Mouse (Mus musculus) adipocyte (in vitro differentiated cells): Measurements from ENCODE around the gene Shisal2a.
A peak's percentile ranks its signal among the peaks of the same experiment; 100 is the strongest.

Experiments used
- DNase-seq: peaks from one replicate; pipeline ENCODE4 v3.0.0-alpha.2; 2016; ENCODE audit warnings: low spot score

Gene Shisal2a

DNA sequence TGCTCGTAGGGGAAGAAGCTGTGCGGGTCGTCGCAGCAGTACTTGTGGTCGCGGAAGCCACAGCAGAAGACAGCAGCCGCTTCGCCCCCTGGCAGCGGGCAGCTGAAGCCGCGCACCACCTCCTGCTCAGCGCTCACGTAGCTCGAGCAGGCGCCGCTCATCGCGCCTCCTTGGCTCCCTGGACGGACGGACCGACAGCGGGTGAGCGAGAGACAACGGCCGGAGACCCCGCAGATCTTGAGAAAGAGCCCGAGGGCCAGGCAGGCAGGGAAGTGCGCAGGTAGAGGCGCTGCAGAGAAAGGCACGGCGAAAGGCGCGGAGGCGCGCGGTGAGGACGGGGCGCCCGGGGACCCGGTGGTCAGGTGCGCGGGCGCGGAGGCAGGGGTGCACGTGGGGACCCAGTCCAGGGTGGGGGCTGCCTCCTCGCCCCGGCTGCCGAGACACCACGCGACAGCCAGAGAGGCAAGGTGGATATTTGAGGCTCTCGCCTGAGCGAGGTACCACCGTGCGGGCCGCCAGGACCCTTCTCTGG, at the start of gene Shisal2a:
TSS of gene Shisal2a (minus strand) at position 167 of the 532 bp plus-strand sequence.
- no peak for DNase-seq

DNA sequence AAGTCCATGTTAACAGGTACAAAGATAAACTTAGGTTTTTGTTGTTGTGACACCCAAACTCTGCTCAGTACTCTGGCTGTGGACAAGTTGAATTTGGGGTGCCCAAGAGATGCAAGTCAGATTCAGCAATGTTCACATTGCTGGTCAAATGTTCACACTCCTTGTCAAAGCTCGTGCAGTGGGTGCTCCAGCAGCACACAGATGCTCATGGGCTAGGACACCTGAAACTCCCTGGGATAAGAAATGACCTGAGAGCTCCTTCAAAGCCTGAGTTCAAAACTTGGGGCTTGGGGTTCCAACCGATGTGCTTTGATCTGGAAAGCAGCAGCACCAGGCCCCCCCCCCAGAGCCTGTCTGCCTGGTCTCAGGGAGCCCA, 48.4 kb upstream of the Shisal2a start:
- DNase-seq: no peak

DNA sequence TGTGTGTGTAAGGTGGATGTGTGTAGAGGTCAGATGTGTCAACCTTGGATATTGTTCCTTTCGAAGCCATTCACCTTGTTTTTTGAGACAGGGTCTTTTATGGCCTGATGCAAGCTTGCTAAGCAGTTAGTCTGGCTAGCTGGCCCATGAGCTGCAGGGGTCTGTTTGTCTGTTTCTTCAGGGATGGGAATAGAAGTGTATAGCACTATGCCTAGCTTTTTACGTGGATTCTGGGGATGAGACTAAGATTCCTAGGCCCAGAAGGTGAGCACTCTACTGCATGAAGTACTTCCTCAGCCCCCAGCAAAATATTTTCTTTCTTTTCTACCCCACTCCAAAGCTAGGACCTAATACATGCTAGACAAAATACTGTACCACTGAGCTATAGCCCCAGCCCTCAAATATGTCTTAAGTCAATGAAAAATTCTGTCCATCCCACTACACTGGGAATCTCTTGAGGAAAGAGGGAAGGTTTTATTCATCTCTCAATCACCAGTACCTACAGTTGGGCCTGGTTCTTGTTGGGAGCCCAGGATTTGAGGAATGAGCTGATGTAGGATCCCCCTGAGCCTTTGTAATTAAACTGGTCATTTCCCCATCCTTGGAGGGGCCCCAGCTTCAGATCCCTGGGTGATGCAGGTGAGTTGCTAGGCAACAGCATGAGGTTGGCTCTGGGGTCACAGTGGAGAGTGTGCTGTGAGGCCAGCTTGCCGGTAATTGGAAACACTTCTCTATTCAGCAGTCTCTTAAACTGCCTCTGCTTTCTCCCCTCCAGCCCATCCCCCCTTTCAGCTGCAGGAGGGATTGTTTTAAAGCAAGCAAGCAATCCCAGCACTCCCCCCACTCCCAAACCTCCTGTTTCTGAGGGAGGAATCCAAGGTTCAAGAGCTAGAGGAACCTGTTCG, 47.8 kb upstream of the Shisal2a start:
- DNase-seq: no peak

DNA sequence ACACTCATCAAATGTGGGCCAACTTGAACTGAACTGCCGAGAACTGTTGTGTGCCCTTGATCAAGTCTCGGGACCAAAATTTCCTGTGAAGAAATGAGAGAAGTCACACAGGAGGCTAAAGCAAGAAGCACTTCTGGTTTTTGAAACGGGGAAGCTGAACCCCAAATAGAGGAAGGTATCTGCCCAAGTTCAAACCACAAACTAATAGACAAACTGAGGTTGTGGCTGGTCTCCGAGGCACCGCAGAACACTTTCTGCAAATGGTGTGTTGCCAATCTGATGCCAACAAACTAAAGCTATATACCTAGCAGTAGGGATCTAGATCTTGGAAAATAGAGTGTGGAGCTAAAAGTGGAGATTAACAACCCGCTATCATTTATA, 45.2 kb upstream of the Shisal2a start:
- DNase-seq: no peak

DNA sequence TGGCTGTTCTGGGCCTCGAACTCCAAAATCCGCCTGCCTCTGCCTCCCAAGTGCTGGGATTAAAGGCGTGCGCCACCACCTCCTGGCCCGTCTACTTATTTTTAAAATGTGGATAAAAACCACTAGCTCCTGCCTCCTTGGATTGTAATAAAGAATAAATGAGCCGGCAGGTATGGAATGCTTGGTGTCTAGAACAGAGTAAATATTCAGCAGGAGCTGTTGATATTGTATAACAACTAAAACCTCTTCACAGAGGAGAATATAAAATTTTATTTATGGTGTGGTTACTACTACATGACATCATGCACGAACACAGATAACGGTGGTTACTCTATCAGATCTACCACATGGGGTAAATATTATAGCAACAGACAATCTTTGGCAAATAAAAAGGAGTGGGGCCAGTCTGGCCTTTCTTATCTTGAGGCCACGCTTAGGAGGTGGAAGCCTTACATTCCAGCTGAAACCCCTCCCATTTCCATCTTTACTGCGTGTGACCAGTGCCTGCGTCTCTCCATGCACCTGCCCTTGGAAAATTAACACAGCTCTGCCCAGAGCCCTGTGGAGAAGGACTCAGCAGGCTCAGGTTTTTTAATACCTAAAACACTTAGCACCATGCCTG, 44.7 kb upstream of the Shisal2a start:
- DNase-seq: no peak

DNA sequence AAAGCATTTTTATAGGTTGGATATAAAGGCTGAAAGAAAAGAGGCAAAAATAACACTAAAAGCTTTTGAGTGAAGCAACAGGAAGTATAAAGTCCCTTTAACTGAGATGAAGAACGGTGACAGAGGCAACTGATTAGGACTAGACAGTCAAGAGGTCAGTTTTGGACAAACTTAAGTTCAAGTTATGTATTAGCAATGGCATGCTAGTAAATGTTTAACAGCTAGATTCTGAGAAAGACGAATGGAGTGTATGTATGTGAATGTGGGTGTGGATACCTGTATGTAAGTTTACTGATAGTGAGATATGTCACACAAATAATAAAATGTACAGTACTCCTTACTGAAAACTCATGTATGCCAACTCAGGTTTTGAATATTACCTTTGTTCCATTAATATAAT, 41.4 kb upstream of the Shisal2a start:
- DNase-seq: no peak

DNA sequence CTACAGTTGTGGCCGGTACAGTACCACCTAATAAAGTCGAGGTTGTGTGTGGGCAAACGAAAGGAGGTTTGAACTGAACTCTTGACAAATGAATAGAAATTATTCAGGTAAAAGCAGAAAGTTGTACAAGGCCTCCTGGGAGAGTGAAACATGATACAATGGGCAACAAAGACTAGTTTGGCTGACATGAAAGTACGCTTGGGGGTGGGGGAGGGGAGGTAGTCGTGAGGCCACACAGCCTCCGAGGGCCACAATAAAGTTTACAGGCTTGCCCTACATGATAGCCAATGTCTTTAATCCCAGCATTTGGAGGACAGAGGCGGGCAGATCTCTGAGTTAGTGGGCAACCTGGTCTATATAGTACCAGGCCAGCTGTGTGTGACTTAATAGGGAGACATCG, 24.5 kb upstream of the Shisal2a start:
- no peak for DNase-seq

DNA sequence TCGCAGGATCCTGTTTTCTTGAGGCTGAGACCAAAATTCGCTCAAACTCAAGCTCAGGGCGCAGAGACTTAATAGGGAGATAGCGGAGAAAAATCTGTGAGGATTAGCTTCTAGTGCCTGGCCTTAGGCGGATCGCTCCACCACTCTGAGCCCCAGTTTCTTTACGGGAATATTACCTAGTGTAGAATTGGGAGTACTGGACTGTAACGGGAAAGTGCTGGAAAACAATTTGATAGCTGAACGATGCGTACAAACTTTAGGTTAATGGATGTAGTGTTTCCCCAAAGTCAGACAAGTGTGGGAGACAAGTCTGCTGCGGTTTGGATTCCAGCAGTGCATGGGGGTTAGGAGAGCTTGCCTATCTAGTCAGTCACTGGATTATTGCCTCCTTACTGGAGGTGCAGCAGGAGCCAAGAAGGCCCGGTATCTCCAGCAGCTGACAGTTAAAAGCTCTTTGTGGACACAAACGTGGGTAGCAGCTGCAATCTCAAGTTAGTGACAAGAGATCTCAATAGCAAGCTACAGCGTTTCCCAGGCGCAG, 23.8 kb upstream of the Shisal2a start, which contains the start of gene Gpx7:
TSS of gene Gpx7 (minus strand) at position 101 of the 541 bp plus-strand sequence.
- peak; percentile 16 for DNase-seq

DNA sequence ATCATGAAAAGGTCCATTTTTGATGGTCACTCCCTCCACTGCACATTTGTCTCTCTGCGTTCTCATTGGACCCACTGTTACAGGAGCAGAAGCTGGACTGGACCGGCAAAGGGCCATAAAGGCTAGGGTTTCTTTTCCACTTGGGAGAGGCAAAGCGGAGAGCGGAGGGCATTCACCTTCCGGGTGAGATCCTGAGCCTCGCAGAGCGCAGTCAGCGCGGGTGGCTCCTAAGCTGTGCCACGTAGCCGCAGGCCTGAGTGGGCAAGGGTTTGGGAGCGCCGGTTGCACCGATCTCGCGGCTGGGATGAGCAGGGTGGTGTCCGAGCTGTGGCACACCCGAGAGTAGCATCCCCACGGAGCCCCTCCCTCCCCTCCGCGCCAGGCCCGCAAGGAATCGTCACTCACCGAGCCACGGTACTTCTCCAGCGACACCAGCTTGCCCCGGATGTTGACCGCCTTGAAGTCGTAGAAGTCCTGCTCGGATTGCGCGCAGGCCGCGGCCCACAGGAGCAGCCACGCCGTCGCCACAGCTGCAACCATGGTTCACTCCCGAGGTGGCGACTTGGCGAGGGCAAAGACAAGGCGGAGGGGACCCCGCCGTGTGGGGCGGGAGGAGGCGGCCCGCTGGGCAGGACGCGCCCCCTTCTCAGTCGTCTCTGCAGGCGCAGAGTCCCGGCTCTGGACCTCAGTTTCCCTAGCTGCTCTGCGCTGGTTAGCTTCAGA, 23.1 kb upstream of the Shisal2a start:
- DNase-seq: peak; percentile 52

DNA sequence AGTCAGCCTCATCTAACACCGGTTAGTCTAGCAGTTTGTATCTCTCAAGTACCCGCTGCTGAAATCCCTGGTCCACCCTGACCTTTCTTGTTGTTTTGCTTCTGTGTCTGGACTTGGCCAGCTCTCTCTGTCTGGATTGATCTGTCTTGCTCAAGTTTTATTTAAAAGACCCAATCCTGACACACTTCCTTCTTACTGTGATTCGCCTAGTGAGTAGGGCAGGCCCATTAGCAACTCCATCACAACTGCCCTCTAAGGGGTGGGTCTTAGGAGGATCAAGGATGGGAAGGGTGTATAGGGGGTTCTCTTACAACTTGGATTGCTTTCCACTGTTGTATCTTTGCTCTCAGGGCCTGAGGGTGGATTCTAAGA, 22.6 kb upstream of the Shisal2a start:
- peak; percentile 59 for DNase-seq

DNA sequence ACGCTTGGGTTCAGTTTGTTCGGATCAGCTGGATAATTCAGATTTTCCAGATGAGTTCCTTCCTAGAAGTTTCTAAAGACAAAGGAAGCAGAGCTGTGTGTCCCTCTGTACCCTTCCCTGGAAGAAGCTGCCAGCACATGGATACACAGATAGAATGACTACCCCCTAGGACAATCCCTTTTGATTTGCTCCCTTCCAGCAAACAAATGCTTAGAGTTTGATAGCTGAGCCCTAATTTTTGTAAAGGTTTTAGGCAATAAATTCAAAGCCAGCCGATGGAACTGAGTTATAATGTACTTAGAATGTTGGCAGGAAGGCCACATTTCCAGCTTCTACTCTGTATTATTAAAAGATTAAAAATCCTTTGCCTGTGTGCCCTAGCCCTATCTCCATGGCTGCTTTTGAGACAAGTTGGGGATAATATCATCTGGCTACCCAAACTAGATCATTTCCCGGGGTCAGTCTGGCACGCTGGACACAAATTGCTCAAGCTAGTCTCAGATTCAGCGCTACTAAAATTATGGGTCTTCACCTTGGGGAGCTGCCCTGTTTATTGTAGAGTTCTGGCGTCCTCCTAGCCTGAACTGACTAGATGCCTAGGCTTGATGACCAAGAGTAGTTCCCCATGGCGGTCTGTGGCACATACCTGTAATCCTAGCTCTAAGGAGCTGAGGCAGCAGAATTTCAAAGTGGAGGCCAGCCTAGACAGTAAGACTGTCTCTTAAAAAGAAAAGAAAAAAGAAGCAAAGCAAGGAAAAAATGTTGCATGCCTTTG, 20.9 kb upstream of the Shisal2a start:
- no peak for DNase-seq

DNA sequence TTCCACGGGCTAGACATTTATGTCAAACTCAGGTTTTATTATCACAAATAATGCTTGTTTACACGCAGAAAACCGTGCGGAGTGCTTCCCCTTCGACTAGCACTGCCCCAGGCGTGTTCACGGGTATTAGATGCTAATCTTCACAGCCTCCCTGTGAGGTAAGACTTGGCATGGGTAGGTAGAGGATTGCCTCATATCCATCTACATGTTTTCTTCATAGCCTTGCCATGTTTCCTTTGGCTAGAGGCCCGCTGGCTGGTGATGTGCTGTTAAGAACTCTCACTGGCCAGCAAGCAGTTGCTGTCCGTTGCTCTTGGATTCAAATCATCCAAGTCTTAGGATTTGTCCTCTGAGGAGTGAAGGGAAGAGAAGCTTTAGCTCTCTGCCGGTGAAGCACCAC, 17.2 kb upstream of the Shisal2a start:
- DNase-seq: peak; percentile 76

DNA sequence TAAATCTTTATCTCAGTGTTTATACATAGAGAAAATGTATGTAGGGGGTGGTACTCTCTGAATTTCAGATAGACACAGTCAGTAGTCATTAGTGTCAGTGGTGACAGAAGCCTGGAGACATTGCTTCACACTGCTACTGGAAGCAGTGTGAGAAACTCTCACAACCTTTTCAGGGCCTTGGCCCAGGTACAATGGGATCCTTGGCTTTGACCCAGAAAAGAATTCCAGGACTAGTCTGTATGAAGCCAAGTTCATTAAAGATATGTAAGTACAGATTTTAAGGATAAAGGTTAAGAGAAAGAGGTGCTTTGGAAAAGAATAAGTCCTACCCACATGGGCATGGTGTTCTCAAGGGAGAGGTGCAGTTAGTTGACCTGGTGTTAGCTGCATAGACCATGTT, 11.1 kb upstream of the Shisal2a start:
- peak; percentile 51 for DNase-seq

DNA sequence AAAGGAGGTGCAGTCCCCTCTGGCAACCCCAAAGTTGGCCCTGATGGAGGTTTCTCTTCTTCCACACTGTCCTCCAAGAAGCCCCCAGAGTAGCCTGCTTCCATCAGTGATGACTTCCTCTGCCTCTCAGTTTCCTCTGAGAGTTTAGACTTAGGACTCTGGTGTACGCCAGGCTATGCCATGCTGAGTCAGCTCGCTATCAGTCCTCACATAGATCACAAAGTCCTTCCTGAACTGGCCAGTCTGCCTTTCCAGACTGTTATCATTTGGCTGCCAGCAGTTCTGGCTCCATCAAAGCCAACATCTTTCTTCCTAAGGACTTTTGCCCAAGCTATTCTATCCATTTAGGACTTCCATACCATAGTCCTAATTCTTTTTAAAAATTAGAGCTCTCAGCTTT, 9.4 kb upstream of the Shisal2a start:
- no peak for DNase-seq

DNA sequence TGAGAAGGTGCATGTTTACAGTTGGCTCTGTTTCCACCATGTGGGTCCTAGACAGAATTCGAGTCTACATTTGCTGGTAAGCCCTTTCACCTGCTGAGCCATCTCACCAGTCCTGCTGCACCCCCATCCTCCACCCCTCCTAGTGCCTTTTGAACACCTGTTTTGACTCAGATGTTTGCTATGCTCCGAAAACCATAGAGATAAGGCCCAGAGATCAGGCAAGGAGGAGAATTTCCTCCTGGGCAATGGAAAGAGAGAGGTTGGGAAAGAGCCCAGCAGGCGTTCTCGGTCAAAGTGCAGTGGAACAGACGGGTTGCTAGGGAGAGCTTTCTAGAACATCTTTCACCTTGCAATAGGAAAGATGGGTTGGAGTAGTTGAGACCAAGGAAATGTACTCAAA, 8.0 kb upstream of the Shisal2a start:
- DNase-seq: no peak

DNA sequence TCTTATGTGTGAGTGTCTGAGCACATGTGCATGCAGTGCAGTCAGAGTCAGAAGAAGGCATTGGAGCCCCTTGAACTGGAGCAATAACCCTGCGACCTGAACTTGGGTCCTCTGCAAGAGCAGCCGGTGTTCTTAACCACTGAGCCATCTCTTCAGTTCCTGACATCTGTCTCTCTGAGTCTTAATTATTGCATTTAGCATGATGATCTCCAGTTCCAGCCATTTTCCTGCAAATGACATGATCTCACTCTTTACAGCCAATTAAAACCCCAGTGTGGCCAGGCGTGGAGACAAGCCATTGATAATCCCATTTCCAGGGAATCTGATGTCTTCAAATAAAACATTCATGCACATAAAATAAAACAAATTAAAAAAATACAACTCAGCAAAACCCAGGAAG, 5.6 kb upstream of the Shisal2a start:
- no peak for DNase-seq

DNA sequence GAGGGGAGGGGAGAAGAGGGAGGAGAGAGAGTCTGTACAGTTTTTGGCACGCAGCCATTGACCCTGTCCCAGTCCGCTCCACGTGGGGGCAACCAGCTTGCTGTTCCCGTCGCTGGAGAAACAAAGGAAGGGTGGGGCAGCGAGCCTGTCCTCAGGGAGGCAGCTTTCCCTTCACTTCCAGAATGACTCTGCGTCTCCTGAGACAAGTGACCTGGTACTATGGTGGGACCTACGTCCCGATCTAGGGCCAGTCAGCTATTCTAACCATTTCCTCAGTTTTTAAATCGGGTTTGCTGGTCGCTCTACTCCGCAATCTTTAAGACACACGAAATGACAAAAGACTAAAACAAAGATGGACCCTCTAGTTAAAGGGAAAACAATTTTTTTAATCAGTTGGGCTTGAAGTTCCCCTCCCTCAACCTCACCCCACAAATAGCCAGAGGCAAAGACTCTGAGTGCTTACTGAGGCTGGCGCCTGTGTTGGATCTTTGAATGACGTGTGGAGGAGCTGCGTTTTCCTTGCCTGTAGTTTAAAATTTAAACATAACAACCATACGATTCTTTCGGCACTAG, 4.6 kb upstream of the Shisal2a start:
- DNase-seq: peak; percentile 31

DNA sequence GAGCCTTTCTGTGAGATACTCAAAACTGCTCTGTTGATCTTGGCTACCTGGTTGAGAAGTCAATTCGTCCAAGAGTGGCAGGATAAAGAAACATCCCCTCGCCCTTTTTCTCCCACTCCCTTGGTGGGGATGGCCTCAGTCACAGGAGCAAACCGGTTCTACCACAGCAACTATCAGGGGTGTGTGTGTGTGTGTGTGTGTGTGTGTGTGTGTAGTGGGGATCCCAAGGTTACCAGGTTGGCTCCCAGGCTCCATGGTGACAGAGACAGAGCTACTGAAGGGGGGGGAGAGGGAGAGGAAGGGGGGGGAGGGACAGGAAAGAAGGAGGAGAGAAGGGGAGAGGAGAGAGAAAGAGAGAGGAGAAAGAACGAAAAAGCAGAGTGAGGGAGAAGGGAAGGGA, 4.0 kb upstream of the Shisal2a start:
- DNase-seq: no peak

DNA sequence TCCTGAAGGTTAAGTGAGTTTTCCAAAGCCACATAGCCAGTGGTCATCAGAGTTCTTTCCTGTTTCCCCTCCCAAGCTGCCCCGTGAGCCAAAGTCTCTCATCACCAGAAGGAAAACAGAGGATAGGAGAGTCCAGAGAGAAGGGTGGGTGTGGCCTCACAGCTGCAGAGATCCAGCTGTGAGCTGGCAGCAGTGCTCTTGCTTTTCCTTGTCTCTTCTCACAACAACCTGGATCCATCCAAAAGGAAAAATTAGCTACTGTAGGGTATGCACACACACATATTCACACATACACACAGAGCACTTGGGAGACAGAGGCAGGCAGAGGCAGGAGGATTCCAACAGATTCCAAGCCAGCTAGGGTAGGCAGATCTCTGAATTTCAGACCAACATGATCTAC, 2.9 kb upstream of the Shisal2a start:
- no peak for DNase-seq

DNA sequence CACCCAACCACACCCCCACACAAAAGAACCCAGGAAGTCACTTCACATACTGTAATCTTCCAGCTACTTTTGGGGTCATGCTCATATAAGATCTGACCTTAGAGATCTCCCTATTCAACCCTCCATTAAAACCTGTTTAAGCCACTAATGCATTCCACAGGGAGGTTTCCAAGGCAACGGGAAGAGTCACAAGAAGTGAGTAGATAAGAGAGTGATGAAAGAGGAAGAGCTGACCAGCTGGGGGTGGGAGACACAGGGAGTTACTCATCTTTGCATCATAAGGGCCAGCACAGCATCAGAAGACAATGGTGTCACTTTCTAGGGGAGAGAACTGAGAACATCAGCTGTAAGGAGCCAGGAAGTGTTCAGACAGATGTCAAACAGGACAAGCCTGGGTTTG, 3.0 kb downstream of the Shisal2a start:
- DNase-seq: no peak

DNA sequence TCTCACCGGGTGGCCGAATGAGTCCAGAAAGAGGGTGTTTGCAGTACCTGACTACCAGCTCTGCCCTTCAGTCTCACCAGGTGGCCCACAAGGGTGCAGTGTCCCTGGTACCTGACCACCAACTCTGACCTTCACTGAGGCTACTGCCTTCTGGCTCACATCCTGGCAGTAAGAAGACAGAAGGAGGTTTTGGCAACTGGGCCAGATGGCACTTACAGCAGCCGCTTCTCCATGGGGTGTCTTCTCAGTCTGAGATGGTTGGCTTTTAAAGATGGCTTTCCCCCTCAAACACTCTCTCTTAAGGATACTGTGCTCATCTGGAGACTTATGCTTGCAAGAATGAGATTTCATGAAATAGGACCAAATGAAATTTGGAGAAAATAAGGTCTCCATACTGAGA, 3.7 kb downstream of the Shisal2a start:
- DNase-seq: no peak
